Mouse (Mus musculus) lung, postnatal 0 days (tissue): Measurements from ENCODE around the gene Tmigd3.

Experiments
- CTCF ChIP-seq: IDR thresholded peaks from 2 replicates; pipeline ENCODE4 v1.5.1; 2016; ENCODE audit warnings: antibody characterized with exemption, mild to moderate bottlenecking
- EP300 ChIP-seq: IDR thresholded peaks from 2 replicates; pipeline ENCODE4 v1.6.1; 2016; ENCODE audit warnings: antibody characterized with exemption, mild to moderate bottlenecking, control low read depth

GRCm38 (mm10) chr3:105917656-105918354, 47.1 kb downstream of the Tmigd3 start:
- TF ChIP-seq CTCF (no peak), EP300 (no peak)
